Mouse (Mus musculus): ENCODE measurements around the gene Pcmt1.

- no peak for TF ChIP-seq MAX (IDR thresholded peaks at IDR 0.05)
- no peak for TF ChIP-seq CTCF (IDR thresholded peaks at IDR 0.05; ENCODE audit: control insufficient read depth, insufficient read depth, insufficient read length)
- no peak for TF ChIP-seq MYOD1 (IDR thresholded peaks at IDR 0.05; ENCODE audit: control insufficient read depth, insufficient read length, low read depth)
- no peak for TF ChIP-seq USF1 (IDR thresholded peaks at IDR 0.05; ENCODE audit: low read depth)
- no peak for TF ChIP-seq MYOG (IDR thresholded peaks at IDR 0.05; ENCODE audit: control insufficient read depth, extremely low read depth, insufficient read length)
Observed at GRCm38 (mm10) chr10:7589592-7590233, 91.2 kb downstream of the Pcmt1 start, which contains the start of gene Lrp11.

Data from C2C12 (cell line).